Mouse (Mus musculus) stomach, postnatal 0 days (tissue): Measurements from ENCODE around the gene Defa21. TPM values are rescaled to one million over a fixed set of nuclear protein-coding genes. Genes with fewer than 3 reads are reported as not detected.
"Not testable (repeated sequence)": the region's sequence is repeated elsewhere in the genome, so short reads cannot be mapped to it uniquely, and the experiment has no call there.

Experiments used
- ATAC-seq: fragments of 200-750 bp; cut with Nextera tagmentation; 2 replicates; pipeline ENCODE4 v1.8.0; 2017; ENCODE audit not compliant: low FRiP score, low TSS enrichment
- DNase-seq: peaks from one replicate; pipeline ENCODE4 v3.0.0-alpha.2; 2016; ENCODE audit warnings: low spot score
- H3K27ac ChIP-seq: fragments of 300-500 bp; sonication (generic); replicated peaks from 2 replicates; pipeline ENCODE4 v1.5.1; 2014; ENCODE audit warnings: mild to moderate bottlenecking, control low read depth
- H3K27me3 ChIP-seq: fragments of 300-500 bp; sonication (generic); 2 replicates; pipeline ENCODE4 v1.6.1; 2014; ENCODE audit warnings: low read length; ENCODE audit not compliant: control insufficient read depth, insufficient read depth
- H3K36me3 ChIP-seq: fragments of 300-500 bp; sonication (generic); 2 replicates; pipeline ENCODE4 v1.6.1; 2014; ENCODE audit warnings: low read length, mixed read lengths; ENCODE audit not compliant: control insufficient read depth, insufficient read depth
- H3K4me1 ChIP-seq: fragments of 300-500 bp; sonication (generic); replicated peaks from 2 replicates; pipeline ENCODE4 v1.6.1; 2014; ENCODE audit warnings: antibody characterized with exemption; ENCODE audit not compliant: control insufficient read depth, insufficient read depth
- H3K4me2 ChIP-seq: fragments of 300-500 bp; sonication (generic); replicated peaks from 2 replicates; pipeline ENCODE4 v1.6.1; 2014; ENCODE audit warnings: low read depth, mild to moderate bottlenecking, control low read depth, moderate library complexity
- H3K4me3 ChIP-seq: fragments of 300-500 bp; sonication (generic); 2 replicates; pipeline ENCODE4 v1.5.1; 2014; ENCODE audit warnings: low read depth, low read length, control low read depth
- H3K9ac ChIP-seq: fragments of 300-500 bp; sonication (generic); 2 replicates; pipeline ENCODE4 v1.6.1; 2014; ENCODE audit warnings: mild to moderate bottlenecking, low read length, control low read depth, mixed read lengths
- H3K9me3 ChIP-seq: fragments of 300-500 bp; sonication (generic); 2 replicates; pipeline ENCODE4 v1.6.1; 2016; ENCODE audit warnings: low read length; ENCODE audit not compliant: control insufficient read depth
- CTCF ChIP-seq: IDR thresholded peaks from 2 replicates; pipeline ENCODE4 v1.5.1; 2016; ENCODE audit warnings: antibody characterized with exemption, low read depth, mild to moderate bottlenecking, moderate library complexity
- EP300 ChIP-seq: optimal IDR thresholded peaks from 2 replicates; pipeline ENCODE3; 2016; ENCODE audit warnings: antibody characterized with exemption
- WGBS: fragments of 180-500 bp; shearing (Covaris S2); extraction: QIAGEN DNeasy Blood & Tissue Kit; methylation state at CpG from one replicate; pipeline ENCODE4 v1.1.7; 2014; 5-methylcytosine and 5-hydroxymethylcytosine counted together
- polyA plus RNA-seq: library from polyadenylated mRNA; unstranded; fragments of >200 nt; fragmentation: Nextera tagmentation; extraction: Ambion mirVana; gene quantifications from 2 replicates; pipeline ENCODE4 v1.2.1, GENCODE M21; 2015

The Defa21 gene
- polyA plus RNA-seq = not detected in 2 replicates

DNA sequence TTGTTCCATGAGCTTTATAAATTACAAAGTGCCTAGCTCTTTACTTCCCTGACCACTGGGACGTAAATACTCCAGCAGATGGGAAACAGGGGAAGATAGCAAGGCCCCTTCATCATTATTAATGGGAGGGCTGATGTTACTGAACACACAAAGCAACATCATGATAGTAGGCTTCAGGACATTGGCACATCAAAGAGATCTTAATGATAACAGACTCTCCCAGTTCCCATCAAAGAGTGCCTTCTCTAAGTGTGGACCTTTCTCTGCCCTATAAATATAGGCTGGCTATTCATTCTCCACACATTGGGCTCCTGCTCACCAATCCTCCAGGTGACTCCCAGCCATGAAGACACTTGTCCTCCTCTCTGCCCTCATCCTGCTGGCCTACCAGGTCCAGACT lies at the start of gene Defa21:
TSS of gene Defa21 (plus strand) at position 301 of the 400 bp plus-strand sequence.
- ATAC-seq, H3K9me3 ChIP-seq, H3K27me3 ChIP-seq, H3K36me3 ChIP-seq, H3K27ac ChIP-seq, H3K4me3 ChIP-seq, H3K4me1 ChIP-seq, H3K9ac ChIP-seq, H3K4me2 ChIP-seq, DNase-seq: not testable (repeated sequence)
- no CpG with 5 or more reads among the region's 1 CpGs for WGBS

GRCm38 (mm10) chr8:20979846-20980245 lies 45.5 kb upstream of the Defa21 start:
- H3K27me3 ChIP-seq = no peaks in the 10 kb centered on the region
- H3K4me2 ChIP-seq = no peak overlapping the region
- no peak overlapping the region for H3K9ac ChIP-seq
- H3K4me3 ChIP-seq = no peak overlapping the region
- H3K27ac ChIP-seq = no peak overlapping the region
- no peaks in the 10 kb centered on the region for H3K9me3 ChIP-seq
- DNase-seq (no peak), ATAC-seq (no peak)
- TF ChIP-seq EP300 = no peak
- TF ChIP-seq CTCF = no peak
- WGBS = 32% methylated on average over 1 of the region's 1 CpGs
- no peaks in the 10 kb centered on the region for H3K4me1 ChIP-seq
- H3K36me3 ChIP-seq = no peaks in the 10 kb centered on the region

GRCm38 (mm10) chr8:20994042-20994441 lies 31.3 kb upstream of the Defa21 start:
- H3K4me3 ChIP-seq, DNase-seq, ATAC-seq, H3K36me3 ChIP-seq, H3K27ac ChIP-seq, H3K9ac ChIP-seq, H3K27me3 ChIP-seq, H3K4me2 ChIP-seq, H3K4me1 ChIP-seq, H3K9me3 ChIP-seq: not testable (repeated sequence)

GRCm38 (mm10) chr8:20996776-20997175 lies 28.6 kb upstream of the Defa21 start:
- H3K36me3 ChIP-seq = no peaks in the 10 kb centered on the region
- H3K9me3 ChIP-seq = no peaks in the 10 kb centered on the region
- no peaks in the 10 kb centered on the region for H3K4me1 ChIP-seq
- 71% methylated on average over 2 of the region's 2 CpGs for WGBS
- no peak overlapping the region for H3K27ac ChIP-seq
- no peaks in the 10 kb centered on the region for H3K27me3 ChIP-seq
- ATAC-seq (no peak), DNase-seq (no peak)
- TF ChIP-seq CTCF (no peak), EP300 (no peak)
- H3K9ac ChIP-seq = no peak overlapping the region
- no peak overlapping the region for H3K4me2 ChIP-seq
- H3K4me3 ChIP-seq = no peak overlapping the region

DNA sequence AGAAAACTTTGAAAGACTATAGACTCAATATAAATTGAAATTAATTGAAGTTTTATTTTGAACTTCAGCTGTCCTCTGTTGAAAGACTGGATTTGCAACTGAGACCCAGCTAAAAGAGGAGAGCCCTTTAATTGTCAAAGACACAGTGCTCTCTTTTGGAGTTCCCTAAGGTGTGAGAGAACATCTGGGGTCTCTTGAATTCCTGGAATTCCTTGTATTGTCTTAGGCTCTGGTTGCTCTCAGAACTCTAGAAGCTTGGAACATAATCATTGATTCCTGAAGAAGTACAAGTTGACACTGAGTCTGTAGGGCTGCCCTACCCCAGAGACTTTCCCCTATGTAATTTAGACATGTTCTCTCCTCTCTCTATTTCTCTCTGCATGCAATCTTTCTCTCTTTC lies 28.1 kb upstream of the Defa21 start:
- Histone ChIP-seq H3K27ac (no peak overlapping the region), H3K4me3 (no peak overlapping the region), H3K36me3 (no peaks in the 10 kb centered on the region), H3K9ac (no peak overlapping the region), H3K4me2 (no peak overlapping the region), H3K27me3 (no peaks in the 10 kb centered on the region), H3K9me3 (no peaks in the 10 kb centered on the region), H3K4me1 (no peaks in the 10 kb centered on the region)
- TF ChIP-seq EP300 = no peak
- TF ChIP-seq CTCF = no peak
- ATAC-seq = no peak
- DNase-seq = no peak

GRCm38 (mm10) chr8:21001171-21001570 lies 24.2 kb upstream of the Defa21 start:
- DNase-seq = no peak
- no peak overlapping the region for H3K4me3 ChIP-seq
- 49% methylated on average over 8 of the region's 8 CpGs for WGBS

GRCm38 (mm10) chr8:21006801-21007200 lies 18.5 kb upstream of the Defa21 start:
- 14% methylated on average over 1 of the region's 1 CpGs for WGBS
- no peak overlapping the region for H3K4me2 ChIP-seq
- no peak for DNase-seq

More at GRCm38 (mm10) chr8:21001171-21001570, 24.2 kb upstream of the Defa21 start:
- Histone ChIP-seq H3K27ac (no peak overlapping the region), H3K9ac (no peak overlapping the region), H3K4me2 (no peak overlapping the region), H3K36me3 (no peaks in the 10 kb centered on the region), H3K9me3 (no peaks in the 10 kb centered on the region), H3K4me1 (no peaks in the 10 kb centered on the region), H3K27me3 (no peaks in the 10 kb centered on the region)
- no peak for ATAC-seq
- TF ChIP-seq EP300 (no peak), CTCF (peak; percentile 66)

GRCm38 (mm10) chr8:21008578-21008977 lies 16.8 kb upstream of the Defa21 start:
- not testable (repeated sequence) for H3K4me1 ChIP-seq, H3K9ac ChIP-seq, DNase-seq, H3K4me2 ChIP-seq, H3K36me3 ChIP-seq, H3K27me3 ChIP-seq, H3K9me3 ChIP-seq, H3K4me3 ChIP-seq, H3K27ac ChIP-seq, ATAC-seq
- 44% methylated on average over 6 of the region's 6 CpGs for WGBS

More at GRCm38 (mm10) chr8:21006801-21007200, 18.5 kb upstream of the Defa21 start:
- Histone ChIP-seq H3K4me3 (no peak overlapping the region), H3K27me3 (no peaks in the 10 kb centered on the region), H3K27ac (no peak overlapping the region), H3K4me1 (no peaks in the 10 kb centered on the region), H3K9me3 (no peaks in the 10 kb centered on the region), H3K36me3 (no peaks in the 10 kb centered on the region), H3K9ac (no peak overlapping the region)
- TF ChIP-seq EP300 = no peak
- no peak for ATAC-seq

DNA sequence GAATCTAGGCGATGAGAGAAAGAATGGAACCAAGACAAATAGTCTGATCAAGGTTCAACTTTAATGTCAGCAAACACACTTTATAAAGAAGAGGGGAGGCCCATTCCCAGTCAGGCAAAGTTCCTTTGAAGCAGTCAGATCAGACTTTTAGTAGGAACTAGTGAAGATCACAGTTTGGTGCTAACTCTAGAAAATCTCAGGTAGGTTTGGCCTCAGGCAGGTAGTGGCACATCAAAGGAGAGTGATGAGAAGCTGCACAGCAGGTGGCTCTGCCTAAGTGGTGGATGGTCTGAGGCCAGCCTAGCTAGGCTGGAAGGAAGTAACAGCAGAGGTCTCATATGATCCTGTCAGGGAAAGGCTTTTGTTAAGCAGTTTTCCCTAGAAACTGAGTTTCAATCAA lies 14.8 kb upstream of the Defa21 start:
- not testable (repeated sequence) for H3K36me3 ChIP-seq, H3K27ac ChIP-seq, DNase-seq, ATAC-seq, H3K9ac ChIP-seq, H3K27me3 ChIP-seq, H3K4me1 ChIP-seq, H3K4me3 ChIP-seq, H3K9me3 ChIP-seq, H3K4me2 ChIP-seq
- 48% methylated on average over 1 of the region's 1 CpGs for WGBS
